Mouse (Mus musculus): ENCODE data around the gene Nr3c2. TPM values are rescaled to one million over a fixed set of nuclear protein-coding genes. Genes with fewer than 3 reads are reported as not detected.

The Nr3c2 gene
- polyA plus RNA-seq, 1 experiment from 2014 or later: 1.3 TPM

GRCm38 (mm10) chr8:77169320-77169719 lies 270.1 kb downstream of the Nr3c2 start:
- Histone ChIP-seq H3K27me3 (ENCODE audit: control insufficient read depth, insufficient read depth, low read length) (no peaks in the 10 kb centered on the region), H3K4me1 (replicated peaks; ENCODE audit: control insufficient read depth, insufficient read depth, low read length) (no peaks in the 10 kb centered on the region), H3K27ac (ENCODE audit: low read depth, low read length) (no peak overlapping the region), H3K4me3 (ENCODE audit: low read depth, low read length) (no peak overlapping the region), H3K36me3 (ENCODE audit: control insufficient read depth, insufficient read depth, low read length) (no peaks in the 10 kb centered on the region), H3K9me3 (ENCODE audit: control insufficient read depth, low read length) (no peaks in the 10 kb centered on the region), H3K4me2 (replicated peaks; ENCODE audit: low read depth, low read length) (no peak overlapping the region), H3K9ac (ENCODE audit: low read depth, low read length) (no peak overlapping the region)
- ATAC-seq (ENCODE audit: low FRiP score) (no peak), DNase-seq (ENCODE audit: low spot score) (no peak)
- WGBS: 96% methylated on average over 6 of the region's 6 CpGs

DNA sequence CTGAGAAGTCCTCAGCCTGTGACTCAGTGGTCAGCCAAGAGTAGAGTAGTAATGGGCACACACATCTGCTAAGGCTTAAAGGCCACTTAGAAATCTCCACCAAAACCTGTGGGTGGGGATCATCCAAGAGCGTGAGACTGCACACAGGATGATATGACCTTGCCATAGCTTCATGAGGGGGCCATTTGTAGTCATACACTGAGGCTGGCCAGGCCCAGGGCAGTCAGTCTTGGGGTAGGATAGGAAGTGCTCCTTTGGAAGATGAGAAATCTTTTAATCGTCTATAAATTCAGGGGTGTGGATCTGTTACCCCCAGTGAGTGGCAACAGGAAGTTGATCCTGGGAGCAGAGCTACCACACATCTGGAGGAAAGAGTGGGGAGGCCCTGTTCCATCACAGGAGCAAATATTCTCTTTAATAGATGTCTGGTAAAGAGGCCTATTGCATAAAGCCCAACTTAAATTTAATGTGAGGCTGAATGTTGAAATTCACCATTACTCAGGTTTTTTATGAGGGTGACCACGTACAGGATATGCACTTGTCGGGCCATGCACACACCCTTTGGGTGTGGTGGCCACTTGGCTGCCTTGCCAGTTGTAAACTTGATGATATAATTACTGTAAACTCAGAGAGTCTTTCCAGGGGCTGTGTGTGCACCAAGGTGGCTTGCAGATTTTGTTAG lies 270.7 kb downstream of the Nr3c2 start:
- H3K36me3 ChIP-seq (ENCODE audit: control insufficient read depth, insufficient read depth, low read length): no peaks in the 10 kb centered on the region
- H3K27ac ChIP-seq (ENCODE audit: low read depth, low read length): no peak overlapping the region
- no peak overlapping the region for H3K4me2 ChIP-seq (replicated peaks; ENCODE audit: low read depth, low read length)
- ATAC-seq (ENCODE audit: low FRiP score) (no peak), DNase-seq (ENCODE audit: low spot score) (no peak)
- no peak overlapping the region for H3K4me3 ChIP-seq (ENCODE audit: low read depth, low read length)
- H3K9me3 ChIP-seq (ENCODE audit: control insufficient read depth, low read length): no peaks in the 10 kb centered on the region
- 92% methylated on average over 4 of the region's 4 CpGs for WGBS
- no peaks in the 10 kb centered on the region for H3K4me1 ChIP-seq (replicated peaks; ENCODE audit: control insufficient read depth, insufficient read depth, low read length)
- no peaks in the 10 kb centered on the region for H3K27me3 ChIP-seq (ENCODE audit: control insufficient read depth, insufficient read depth, low read length)
- no peak overlapping the region for H3K9ac ChIP-seq (ENCODE audit: low read depth, low read length)

DNA sequence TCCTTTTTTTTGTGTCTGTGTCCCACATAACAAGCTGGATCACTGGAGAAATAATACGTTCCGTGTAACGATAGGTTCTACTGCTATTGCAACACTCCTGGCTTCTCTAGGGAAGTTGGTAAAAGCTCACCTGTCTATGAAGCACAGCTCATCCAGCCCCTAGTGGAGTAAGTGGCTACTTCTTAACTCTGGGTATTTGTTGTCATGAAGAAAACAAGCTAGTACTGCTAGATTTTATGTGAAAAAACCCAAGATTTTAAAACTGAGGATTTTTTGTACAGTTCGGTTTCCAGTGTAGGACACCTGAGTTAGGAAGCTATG lies 271.2 kb downstream of the Nr3c2 start:
- no peaks in the 10 kb centered on the region for H3K9me3 ChIP-seq (ENCODE audit: control insufficient read depth, low read length)
- H3K9ac ChIP-seq (ENCODE audit: low read depth, low read length): no peak overlapping the region
- H3K36me3 ChIP-seq (ENCODE audit: control insufficient read depth, insufficient read depth, low read length): no peaks in the 10 kb centered on the region
- WGBS: 94% methylated on average over 4 of the region's 4 CpGs
- no peak for ATAC-seq (ENCODE audit: low FRiP score)
- H3K27ac ChIP-seq (ENCODE audit: low read depth, low read length): no peak overlapping the region
- H3K4me3 ChIP-seq (ENCODE audit: low read depth, low read length): no peak overlapping the region
- no peaks in the 10 kb centered on the region for H3K27me3 ChIP-seq (ENCODE audit: control insufficient read depth, insufficient read depth, low read length)
- no peak overlapping the region for H3K4me2 ChIP-seq (replicated peaks; ENCODE audit: low read depth, low read length)
- DNase-seq (ENCODE audit: low spot score): no peak
- no peaks in the 10 kb centered on the region for H3K4me1 ChIP-seq (replicated peaks; ENCODE audit: control insufficient read depth, insufficient read depth, low read length)

DNA sequence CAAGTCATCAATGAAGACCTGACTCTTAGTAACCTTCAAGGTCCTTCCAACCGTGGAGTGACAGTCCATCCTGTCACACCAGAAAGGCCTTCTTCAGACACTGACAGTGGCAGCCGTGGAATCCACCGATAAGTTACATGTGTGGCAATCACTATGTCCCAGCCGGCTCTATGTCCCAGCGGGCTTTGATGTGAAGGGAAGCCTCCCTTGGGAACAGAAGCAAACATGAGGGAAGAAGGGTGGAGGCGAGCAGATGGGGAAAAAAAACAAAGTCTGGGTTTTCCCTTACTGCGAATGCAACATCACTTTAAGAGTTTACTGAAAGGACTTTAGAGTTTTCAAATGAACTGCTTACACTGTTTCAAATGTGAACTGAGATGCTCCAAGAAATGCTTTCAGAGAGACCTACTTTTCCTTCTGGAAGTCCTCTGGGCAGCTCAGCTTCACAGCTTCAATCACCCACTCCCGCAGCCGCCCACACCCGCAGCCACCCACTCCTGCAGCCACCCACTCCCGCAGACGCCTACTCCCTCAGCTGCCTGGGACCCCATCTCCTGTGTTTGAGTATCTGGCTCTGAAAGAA lies 273.9 kb downstream of the Nr3c2 start:
- no peaks in the 10 kb centered on the region for H3K36me3 ChIP-seq (ENCODE audit: control insufficient read depth, insufficient read depth, low read length)
- H3K4me3 ChIP-seq (ENCODE audit: low read depth, low read length): no peak overlapping the region
- ATAC-seq (ENCODE audit: low FRiP score): no peak
- WGBS: 59% methylated on average over 12 of the region's 12 CpGs
- H3K4me1 ChIP-seq (replicated peaks; ENCODE audit: control insufficient read depth, insufficient read depth, low read length): no peaks in the 10 kb centered on the region
- H3K9me3 ChIP-seq (ENCODE audit: control insufficient read depth, low read length): no peaks in the 10 kb centered on the region
- H3K4me2 ChIP-seq (replicated peaks; ENCODE audit: low read depth, low read length): no peak overlapping the region
- DNase-seq (ENCODE audit: low spot score): no peak
- H3K27ac ChIP-seq (ENCODE audit: low read depth, low read length): no peak overlapping the region
- H3K27me3 ChIP-seq (ENCODE audit: control insufficient read depth, insufficient read depth, low read length): no peaks in the 10 kb centered on the region
- no peak overlapping the region for H3K9ac ChIP-seq (ENCODE audit: low read depth, low read length)

DNA sequence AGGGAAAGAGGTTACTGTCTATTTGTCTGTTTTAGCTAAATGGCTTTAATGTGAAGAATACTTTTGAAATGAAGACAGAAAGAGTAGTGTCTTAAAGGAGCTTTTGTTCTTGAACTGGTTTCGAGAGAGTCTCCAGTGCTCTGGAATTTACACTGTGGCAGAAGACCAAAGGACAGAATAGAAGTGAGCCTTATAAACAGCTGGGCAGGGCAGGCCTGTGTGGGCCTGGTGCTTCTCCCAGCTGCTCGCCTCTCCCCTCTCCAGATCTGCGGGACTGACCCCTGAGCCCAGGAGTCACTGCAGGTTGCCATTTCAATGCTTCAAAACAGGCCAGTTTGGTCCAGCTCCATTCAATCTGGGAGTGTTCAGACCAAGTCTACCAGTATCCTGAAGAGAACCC lies 274.5 kb downstream of the Nr3c2 start:
- 38% methylated on average over 3 of the region's 3 CpGs for WGBS
- H3K4me1 ChIP-seq (replicated peaks; ENCODE audit: control insufficient read depth, insufficient read depth, low read length): no peaks in the 10 kb centered on the region
- no peaks in the 10 kb centered on the region for H3K27me3 ChIP-seq (ENCODE audit: control insufficient read depth, insufficient read depth, low read length)
- no peaks in the 10 kb centered on the region for H3K9me3 ChIP-seq (ENCODE audit: control insufficient read depth, low read length)
- ATAC-seq (ENCODE audit: low FRiP score) (no peak), DNase-seq (ENCODE audit: low spot score) (no peak)
- H3K36me3 ChIP-seq (ENCODE audit: control insufficient read depth, insufficient read depth, low read length): no peaks in the 10 kb centered on the region
- H3K4me3 ChIP-seq (ENCODE audit: low read depth, low read length): no peak overlapping the region
- H3K4me2 ChIP-seq (replicated peaks; ENCODE audit: low read depth, low read length): no peak overlapping the region
- H3K9ac ChIP-seq (ENCODE audit: low read depth, low read length): no peak overlapping the region
- no peak overlapping the region for H3K27ac ChIP-seq (ENCODE audit: low read depth, low read length)

- Histone ChIP-seq H3K4me3 (ENCODE audit: low read depth, low read length) (no peak overlapping the region), H3K27ac (ENCODE audit: low read depth, low read length) (no peak overlapping the region), H3K36me3 (ENCODE audit: control insufficient read depth, insufficient read depth, low read length) (no peaks in the 10 kb centered on the region), H3K4me2 (replicated peaks; ENCODE audit: low read depth, low read length) (no peak overlapping the region), H3K9me3 (ENCODE audit: control insufficient read depth, low read length) (no peaks in the 10 kb centered on the region), H3K9ac (ENCODE audit: low read depth, low read length) (no peak overlapping the region), H3K4me1 (replicated peaks; ENCODE audit: control insufficient read depth, insufficient read depth, low read length) (no peaks in the 10 kb centered on the region), H3K27me3 (ENCODE audit: control insufficient read depth, insufficient read depth, low read length) (no peaks in the 10 kb centered on the region)
- no peak for DNase-seq (ENCODE audit: low spot score)
- ATAC-seq (ENCODE audit: low FRiP score): no peak
- WGBS: 91% methylated on average over 4 of the region's 4 CpGs
These were observed 276.2 kb downstream of the Nr3c2 start for GRCm38 (mm10) chr8:77175471-77175870.

DNA sequence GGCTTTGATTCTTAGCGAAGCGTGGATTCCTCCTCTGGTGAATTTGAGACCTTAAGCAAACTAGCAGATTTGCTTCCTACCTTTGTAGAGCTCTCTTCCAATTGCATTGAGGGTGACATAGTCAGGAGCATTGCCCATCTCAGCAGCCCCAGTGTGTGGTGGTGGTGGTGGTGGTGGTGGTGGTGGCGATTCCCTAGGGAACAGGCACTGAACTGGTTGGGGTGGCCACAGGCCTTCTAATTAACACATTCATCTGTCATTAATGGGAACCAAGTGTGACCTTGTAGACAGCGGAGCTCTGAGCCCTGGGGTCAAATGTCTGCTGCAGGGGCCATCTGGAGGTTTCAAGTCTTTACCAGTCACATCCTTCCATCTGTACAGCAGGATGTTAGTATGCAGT lies 277.1 kb downstream of the Nr3c2 start:
- peak; percentile 43; the same call in 1 of the 2 replicates for ATAC-seq (ENCODE audit: low FRiP score)
- DNase-seq (ENCODE audit: low spot score): peak; percentile 15
- 78% methylated on average over 4 of the region's 4 CpGs for WGBS
- Histone ChIP-seq H3K4me3 (ENCODE audit: low read depth, low read length) (no peak overlapping the region), H3K4me2 (replicated peaks; ENCODE audit: low read depth, low read length) (no peak overlapping the region), H3K4me1 (replicated peaks; ENCODE audit: control insufficient read depth, insufficient read depth, low read length) (no peaks in the 10 kb centered on the region), H3K9me3 (ENCODE audit: control insufficient read depth, low read length) (no peaks in the 10 kb centered on the region), H3K36me3 (ENCODE audit: control insufficient read depth, insufficient read depth, low read length) (no peaks in the 10 kb centered on the region), H3K9ac (ENCODE audit: low read depth, low read length) (no peak overlapping the region), H3K27me3 (ENCODE audit: control insufficient read depth, insufficient read depth, low read length) (no peaks in the 10 kb centered on the region), H3K27ac (ENCODE audit: low read depth, low read length) (no peak overlapping the region)

DNA sequence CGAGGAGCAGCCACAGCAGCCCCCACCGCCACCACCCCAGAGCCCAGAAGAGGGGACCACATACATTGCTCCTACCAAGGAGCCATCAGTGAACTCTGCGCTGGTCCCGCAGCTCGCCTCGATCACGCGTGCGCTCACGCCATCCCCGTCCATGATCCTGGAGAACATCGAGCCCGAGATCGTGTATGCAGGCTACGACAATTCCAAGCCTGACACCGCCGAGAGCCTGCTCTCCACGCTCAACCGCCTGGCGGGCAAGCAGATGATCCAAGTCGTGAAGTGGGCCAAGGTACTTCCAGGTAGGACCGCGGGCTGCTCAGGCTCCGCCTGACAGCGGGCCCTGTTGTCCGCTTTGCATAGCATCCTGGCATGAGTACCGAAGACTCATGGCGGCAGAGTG lies 286.6 kb downstream of the Nr3c2 start:
- no peak for ATAC-seq (ENCODE audit: low FRiP score)
- 93% methylated on average over 28 of the region's 28 CpGs for WGBS

GRCm38 (mm10) chr8:77186914-77187536 lies 287.8 kb downstream of the Nr3c2 start:
- no peak overlapping the region for H3K9ac ChIP-seq (ENCODE audit: low read depth, low read length)
- H3K36me3 ChIP-seq (ENCODE audit: control insufficient read depth, insufficient read depth, low read length): no peaks in the 10 kb centered on the region
- no peak overlapping the region for H3K4me2 ChIP-seq (replicated peaks; ENCODE audit: low read depth, low read length)
- WGBS: 78% methylated on average over 9 of the region's 9 CpGs
- no peaks in the 10 kb centered on the region for H3K4me1 ChIP-seq (replicated peaks; ENCODE audit: control insufficient read depth, insufficient read depth, low read length)
- no peak overlapping the region for H3K4me3 ChIP-seq (ENCODE audit: low read depth, low read length)
- H3K9me3 ChIP-seq (ENCODE audit: control insufficient read depth, low read length): no peaks in the 10 kb centered on the region
- DNase-seq (ENCODE audit: low spot score): no peak
- no peaks in the 10 kb centered on the region for H3K27me3 ChIP-seq (ENCODE audit: control insufficient read depth, insufficient read depth, low read length)
- peak; percentile 49; the same call in 1 of the 2 replicates for ATAC-seq (ENCODE audit: low FRiP score)
- H3K27ac ChIP-seq (ENCODE audit: low read depth, low read length): no peak overlapping the region

More for the DNA sequence above, 286.6 kb downstream of the Nr3c2 start:
- H3K9ac ChIP-seq (ENCODE audit: low read depth, low read length): no peak overlapping the region
- no peak overlapping the region for H3K27ac ChIP-seq (ENCODE audit: low read depth, low read length)
- H3K27me3 ChIP-seq (ENCODE audit: control insufficient read depth, insufficient read depth, low read length): no peaks in the 10 kb centered on the region
- no peaks in the 10 kb centered on the region for H3K9me3 ChIP-seq (ENCODE audit: control insufficient read depth, low read length)
- no peaks in the 10 kb centered on the region for H3K4me1 ChIP-seq (replicated peaks; ENCODE audit: control insufficient read depth, insufficient read depth, low read length)
- no peak overlapping the region for H3K4me2 ChIP-seq (replicated peaks; ENCODE audit: low read depth, low read length)
- no peak overlapping the region for H3K4me3 ChIP-seq (ENCODE audit: low read depth, low read length)
- DNase-seq (ENCODE audit: low spot score): no peak
- H3K36me3 ChIP-seq (ENCODE audit: control insufficient read depth, insufficient read depth, low read length): no peaks in the 10 kb centered on the region

Measured in hindbrain, embryonic 11.5 days (tissue).